Mouse (Mus musculus): Measurements from ENCODE around the gene Ccdc167.

- no peak for TF ChIP-seq CTCF (IDR thresholded peaks at IDR 0.05; ENCODE audit: control insufficient read depth, insufficient read depth, insufficient replicate concordance, low read depth, low read length)
- TF ChIP-seq POLR2A (IDR thresholded peaks at IDR 0.05; ENCODE audit: control insufficient read depth, low read depth, low read length): no peak
These were observed 58.6 kb downstream of the Ccdc167 start for GRCm38 (mm10) chr17:29658249-29658648.
